Mouse (Mus musculus): ENCODE measurements at regions not wholly inside any gene's neighbourhood (a gene's known extent, or its start where the extent isn't known, plus 50 kb on each side); places are given as distances from the start of the nearest gene placed in this dataset.

DNA sequence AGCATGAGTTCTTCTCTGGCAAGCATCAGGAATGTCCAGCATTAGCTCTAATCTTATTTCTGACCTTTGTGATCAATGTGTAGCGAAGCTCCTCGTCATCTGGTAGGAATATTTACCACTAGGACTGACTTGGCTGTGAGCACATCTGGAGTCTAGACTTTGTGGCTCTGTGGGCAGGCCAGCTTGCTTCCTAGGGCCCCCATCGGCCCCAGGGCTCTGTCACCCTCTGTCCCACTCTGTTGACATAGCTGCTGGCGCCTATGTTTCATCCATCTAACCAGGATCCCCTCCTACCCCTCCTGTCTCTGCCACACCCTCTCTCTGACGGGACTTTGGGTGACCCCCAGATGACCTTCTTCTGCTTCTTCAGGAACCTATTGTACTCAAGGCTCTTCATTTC is 520.6 kb upstream of the Id2 start:
- no peak for TF ChIP-seq CTCF (IDR thresholded peaks at IDR 0.05; ENCODE audit: low read depth, low read length)
- no peak for TF ChIP-seq POLR2A (IDR thresholded peaks at IDR 0.05; ENCODE audit: insufficient read depth, low read length)
